Comparison of ENCODE assay signal across 33 mouse cellular contexts in the genomic region with DNA sequence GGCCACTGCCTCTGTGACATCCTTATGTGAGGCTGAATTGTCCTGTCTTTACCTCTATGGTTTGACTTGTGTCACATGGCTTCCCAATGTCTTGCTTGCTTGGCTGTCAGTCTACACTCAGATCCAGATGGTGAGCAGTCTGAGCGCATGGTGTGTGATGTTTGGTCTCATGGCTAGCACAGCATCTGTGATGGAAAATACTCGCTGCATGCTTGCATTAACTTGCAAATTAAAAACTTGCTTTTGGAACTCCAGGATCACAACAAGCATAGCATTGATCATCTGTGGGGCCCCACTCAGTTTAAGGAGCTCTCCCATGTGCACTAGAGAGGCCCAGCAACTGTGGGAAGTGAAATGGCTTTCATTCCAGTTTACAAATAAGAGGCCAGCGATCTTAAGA. TPM values are rescaled to one million over a fixed set of nuclear protein-coding genes. Genes with fewer than 3 reads are reported as not detected.
DNase-seq lines count a peak whose midpoint lies in the region; ATAC-seq and TF ChIP-seq lines count a peak whose summit lies in the region.
"Had no signal": no experiment of that assay in that cellular context is flagged by ENCODE, and none has a peak within 500 bp of the region (broad histone marks: within the 10 kb centered on the region; RNA-seq: fewer than 3 reads in every experiment).

No protein-coding gene starts in this region.

- 80% methylated on average over 3 of the region's 3 CpGs for WGBS in forebrain, embryonic 14.5 days
- WGBS in forebrain, postnatal 0 days: 73% methylated on average over 3 of the region's 3 CpGs
- 86% methylated on average over 3 of the region's 3 CpGs for WGBS in limb, embryonic 10.5 days
- WGBS in kidney, embryonic 14.5 days: 91% methylated on average over 3 of the region's 3 CpGs

- peak; percentile 26 for DNase-seq in forebrain, embryonic 14.5 days (ENCODE audit: low spot score)
- DNase-seq in forebrain, postnatal 0 days: no peak
- peak; percentile 76 for DNase-seq in heart, adult 11 months
- no peak for DNase-seq in heart, postnatal 36 days
- peak; percentile 11 for DNase-seq in layer of hippocampus, adult 9-11 months
- no peak for DNase-seq in layer of hippocampus, postnatal 36 days
- no peak for DNase-seq in limb, embryonic 10.5 days (ENCODE audit: low spot score)
- DNase-seq: adrenal gland, postnatal 10 days; adrenal gland, postnatal 36 days; B cell, adult 2 months; cerebellum, adult 11 months; cerebellum, adult 2 months; cerebellum, postnatal 10 days; cerebellum, postnatal 36 days; embryo, embryonic 11 days; gastrocnemius, adult 2 months; gastrocnemius, postnatal 14 days; heart, adult 18-20 months; heart, postnatal 10 days; heart, postnatal 4 days; kidney, adult 11 months; kidney, adult 8-10 months had no signal

- ATAC-seq in forebrain, embryonic 14.5 days: no peak
- no peak for ATAC-seq in forebrain, postnatal 0 days
- ATAC-seq in kidney, embryonic 14.5 days (ENCODE audit: low FRiP score, low TSS enrichment): no peak; the same call in 1 of the 2 replicates
- ATAC-seq: hindbrain, postnatal 0 days; inflammation-experienced regulatory T-cells, adult 6 months; Patski had no signal

- TF ChIP-seq CTCF in forebrain, postnatal 0 days (IDR thresholded peaks at IDR 0.05; ENCODE audit: low read depth): no peak

- H3K4me2 ChIP-seq in forebrain, embryonic 14.5 days (ENCODE audit: low read length): no peak overlapping the region
- no peak overlapping the region for H3K4me2 ChIP-seq in forebrain, postnatal 0 days (ENCODE audit: low read depth)
- H3K4me2 ChIP-seq in kidney, embryonic 14.5 days (replicated peaks; ENCODE audit: low read depth, low read length): no peak overlapping the region
- H3K4me2 ChIP-seq: embryonic facial prominence, embryonic 12.5 days; forebrain, embryonic 12.5 days; heart, embryonic 12.5 days; heart, embryonic 15.5 days; hindbrain, embryonic 14.5 days had no signal

- no peaks in the 10 kb centered on the region; the same call in 1 of the 2 replicates for H3K4me1 ChIP-seq in forebrain, embryonic 14.5 days (ENCODE audit: control insufficient read depth, insufficient read depth, low read length)
- no peaks in the 10 kb centered on the region for H3K4me1 ChIP-seq in forebrain, postnatal 0 days (ENCODE audit: insufficient read depth)
- H3K4me1 ChIP-seq in limb, embryonic 10.5 days: peaks cover 31% of the 10 kb centered on the region
- peaks cover 6% of the 10 kb centered on the region; the same call in 1 of the 2 replicates for H3K4me1 ChIP-seq in kidney, embryonic 14.5 days (ENCODE audit: control insufficient read depth, insufficient read depth, low read length)
- H3K4me1 ChIP-seq: forebrain, embryonic 12.5 days; heart, embryonic 12.5 days; heart, embryonic 15.5 days had no signal

- H3K27ac ChIP-seq in forebrain, embryonic 14.5 days (ENCODE audit: low read depth, low read length): no peak overlapping the region
- H3K27ac ChIP-seq in forebrain, postnatal 0 days (ENCODE audit: low read depth, low read length): no peak overlapping the region
- H3K27ac ChIP-seq in limb, embryonic 10.5 days: peak overlapping the region; percentile 19; the same call in 1 of the 2 replicates
- no peak overlapping the region for H3K27ac ChIP-seq in kidney, embryonic 14.5 days (ENCODE audit: low read depth, low read length)
- H3K27ac ChIP-seq: embryonic facial prominence, embryonic 12.5 days; forebrain, embryonic 12.5 days; gastrocnemius, adult 2 months; heart, embryonic 15.5 days; hindbrain, embryonic 14.5 days; hindbrain, postnatal 0 days had no signal

- H3K9ac ChIP-seq in forebrain, embryonic 14.5 days (ENCODE audit: low read length): no peak overlapping the region
- no peak overlapping the region for H3K9ac ChIP-seq in forebrain, postnatal 0 days
- no peak overlapping the region for H3K9ac ChIP-seq in kidney, embryonic 14.5 days (ENCODE audit: low read depth, low read length)
- H3K9ac ChIP-seq: embryonic facial prominence, embryonic 12.5 days; forebrain, embryonic 12.5 days; heart, embryonic 12.5 days; heart, embryonic 15.5 days; hindbrain, embryonic 14.5 days had no signal

- no peak overlapping the region for H3K4me3 ChIP-seq in forebrain, embryonic 14.5 days (ENCODE audit: low read depth, low read length)
- H3K4me3 ChIP-seq in forebrain, postnatal 0 days (ENCODE audit: low read depth, low read length): no peak overlapping the region
- H3K4me3 ChIP-seq in limb, embryonic 10.5 days: no peak overlapping the region
- H3K4me3 ChIP-seq in kidney, embryonic 14.5 days (ENCODE audit: low read length): no peak overlapping the region
- H3K4me3 ChIP-seq: embryonic facial prominence, embryonic 12.5 days; forebrain, embryonic 12.5 days; gastrocnemius, adult 2 months; heart, embryonic 12.5 days; heart, embryonic 15.5 days had no signal

- H3K9me3 ChIP-seq in forebrain, embryonic 14.5 days (replicated peaks; ENCODE audit: control insufficient read depth, low read length): no peaks in the 10 kb centered on the region
- no peaks in the 10 kb centered on the region for H3K9me3 ChIP-seq in forebrain, postnatal 0 days (ENCODE audit: low read length)
- no peaks in the 10 kb centered on the region for H3K9me3 ChIP-seq in limb, embryonic 10.5 days (replicated peaks)
- H3K9me3 ChIP-seq in kidney, embryonic 14.5 days (ENCODE audit: control insufficient read depth, low read length): no peaks in the 10 kb centered on the region
- H3K9me3 ChIP-seq: embryonic facial prominence, embryonic 12.5 days; forebrain, embryonic 12.5 days; heart, embryonic 12.5 days; heart, embryonic 15.5 days had no signal

- no peaks in the 10 kb centered on the region for H3K27me3 ChIP-seq in forebrain, embryonic 14.5 days (replicated peaks; ENCODE audit: control insufficient read depth, insufficient read depth, low read length)
- H3K27me3 ChIP-seq in forebrain, postnatal 0 days (ENCODE audit: insufficient read depth, low read length): no peaks in the 10 kb centered on the region
- H3K27me3 ChIP-seq in limb, embryonic 10.5 days (ENCODE audit: low read depth, poor library complexity, severe bottlenecking): no peaks in the 10 kb centered on the region
- H3K27me3 ChIP-seq in kidney, embryonic 14.5 days (ENCODE audit: control insufficient read depth, insufficient read depth, low read length): no peaks in the 10 kb centered on the region
- H3K27me3 ChIP-seq: embryonic facial prominence, embryonic 12.5 days; forebrain, embryonic 12.5 days; heart, embryonic 12.5 days; heart, embryonic 15.5 days; Patski had no signal

- intact Hi-C loops in heart, postnatal 36 days (cut with DNase I): no loop called here

- H3K36me3 ChIP-seq in forebrain, embryonic 14.5 days (ENCODE audit: control insufficient read depth, insufficient read depth, low read length): no peaks in the 10 kb centered on the region
- no peaks in the 10 kb centered on the region for H3K36me3 ChIP-seq in forebrain, postnatal 0 days (ENCODE audit: insufficient read depth)
- H3K36me3 ChIP-seq in limb, embryonic 10.5 days: no peaks in the 10 kb centered on the region
- H3K36me3 ChIP-seq in kidney, embryonic 14.5 days (ENCODE audit: control insufficient read depth, insufficient read depth, low read length): no peaks in the 10 kb centered on the region
- H3K36me3 ChIP-seq: embryonic facial prominence, embryonic 12.5 days; forebrain, embryonic 12.5 days; G1E; heart, embryonic 12.5 days; heart, embryonic 15.5 days had no signal

RNA-seq across cellular contexts. Expression of a gene that starts 29.1 kb away (rescaled TPM):
- polyA plus RNA-seq in forebrain, embryonic 14.5 days (2014; fragmentation: Nextera tagmentation; extraction: Ambion mirVana): 0.51 and 0.57 TPM in 2 replicates
- total RNA-seq in forebrain, postnatal 0 days (2014; rRNA removed): 3.2 and 4.8 TPM in 2 replicates
- polyA plus RNA-seq in forebrain, postnatal 0 days (2015; fragmentation: Nextera tagmentation; extraction: Ambion mirVana): 0.36 and 0.61 TPM in 2 replicates
- total RNA-seq in heart, postnatal 36 days (2021): 1 to 10 TPM; 5.5 to 6.5 TPM
- total RNA-seq in layer of hippocampus, postnatal 36 days (2021): 1 to 10 TPM; 1.4 to 2.3 TPM
- 0.11 and 0.81 TPM in 2 replicates for polyA plus RNA-seq in limb, embryonic 10.5 days (2016; fragmentation: Nextera tagmentation; extraction: Ambion mirVana)
- polyA plus RNA-seq in kidney, embryonic 14.5 days (2014; fragmentation: Nextera tagmentation; extraction: Ambion mirVana): 0.23 and 0.39 TPM in 2 replicates
- total RNA-seq: CH12.LX had no signal
- polyA plus RNA-seq: G1E had no signal

Comparison
In these comparisons a context has a peak if more than half of its experiments do, and no peak if none do; other contexts are left out.
1. DNase-seq: peak in forebrain, embryonic 14.5 days (single experiment), heart, adult 11 months (single experiment) and layer of hippocampus, adult 9-11 months (single experiment); none in forebrain, postnatal 0 days (single experiment), heart, postnatal 36 days (0 of 2), layer of hippocampus, postnatal 36 days (0 of 2) and limb, embryonic 10.5 days (single experiment).